Mouse (Mus musculus): ENCODE measurements around the gene Trappc12.

GRCm38 (mm10) chr12:28674038-28674720 lies 76.1 kb downstream of the Trappc12 start:
- TF ChIP-seq MAFK (IDR thresholded peaks at IDR 0.05; ENCODE audit: insufficient read depth, low read depth, low read length) (no peak), HCFC1 (IDR thresholded peaks at IDR 0.05; ENCODE audit: borderline replicate concordance, insufficient read depth, low read length) (no peak), CHD2 (IDR thresholded peaks at IDR 0.05; ENCODE audit: low read depth, low read length) (no peak), ZNF384 (IDR thresholded peaks at IDR 0.05; ENCODE audit: low read depth, low read length) (no peak), ZC3H11A (IDR thresholded peaks at IDR 0.05; ENCODE audit: borderline replicate concordance, low read depth, low read length) (no peak)

Data from ES-E14 (cell line).